Mouse (Mus musculus) urinary bladder, postnatal 25 days (tissue): Measurements from ENCODE around the gene Sestd1.

Experiments
- DNase-seq: peaks from one replicate; pipeline ENCODE4 v3.0.0; 2022; ENCODE audit warnings: low spot score

Gene Sestd1

DNA sequence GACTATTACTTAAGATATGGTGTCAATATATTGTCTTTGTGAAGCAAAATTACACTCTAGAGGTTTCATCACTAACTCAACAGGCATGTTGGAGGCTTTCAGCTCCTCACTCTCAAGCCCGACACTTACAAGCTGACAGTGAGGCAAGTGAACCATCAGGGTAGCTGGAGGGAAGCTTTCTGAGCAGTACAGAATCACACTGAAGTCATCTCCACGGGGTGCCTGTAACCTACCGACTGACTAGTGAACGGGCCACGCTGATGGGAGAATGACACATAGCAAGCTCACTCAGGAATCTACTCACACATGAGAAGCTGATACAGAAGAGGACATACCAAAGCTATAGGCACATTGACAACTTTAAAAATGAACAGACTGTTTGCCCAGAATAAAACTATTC is 67.5 kb downstream of the Sestd1 start:
- no peak for DNase-seq

DNA sequence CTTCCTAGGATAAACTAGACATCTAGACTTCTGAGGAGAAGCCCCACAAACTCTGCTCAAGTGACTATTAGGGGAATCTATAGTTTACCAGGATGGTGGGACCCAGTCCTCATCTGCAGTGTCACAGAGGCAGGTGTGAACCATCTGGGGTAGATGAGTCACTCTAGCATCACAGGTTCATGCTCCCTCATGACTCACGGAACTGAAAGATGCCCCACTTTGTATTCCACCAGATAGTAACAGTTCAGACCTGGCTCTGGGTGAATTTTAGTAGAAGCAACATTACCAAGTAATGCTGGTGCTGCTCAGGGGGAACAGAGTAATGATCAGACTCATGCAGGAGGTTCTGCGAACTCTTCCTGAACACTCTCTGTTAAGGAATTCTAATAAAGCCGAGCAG is 73.4 kb downstream of the Sestd1 start:
- no peak for DNase-seq

DNA sequence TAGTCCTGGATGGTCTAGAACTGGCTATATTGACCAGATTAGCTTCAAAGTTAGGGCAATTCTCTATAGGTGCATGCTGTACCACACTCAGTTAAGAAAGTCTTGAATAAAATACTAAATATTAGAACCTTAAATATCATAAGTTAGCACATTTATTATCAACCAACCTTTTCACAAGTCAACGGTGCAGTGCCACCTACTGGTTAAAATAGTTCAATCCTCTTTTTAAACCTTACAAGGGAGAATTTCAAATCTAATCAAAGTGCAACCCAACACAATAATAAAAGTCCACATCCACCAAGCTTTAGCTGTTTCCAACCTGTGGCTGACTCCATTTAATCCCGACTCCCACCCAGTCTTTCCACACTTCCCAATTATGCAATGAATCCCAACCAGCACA is 76.5 kb downstream of the Sestd1 start:
- no peak for DNase-seq

DNA sequence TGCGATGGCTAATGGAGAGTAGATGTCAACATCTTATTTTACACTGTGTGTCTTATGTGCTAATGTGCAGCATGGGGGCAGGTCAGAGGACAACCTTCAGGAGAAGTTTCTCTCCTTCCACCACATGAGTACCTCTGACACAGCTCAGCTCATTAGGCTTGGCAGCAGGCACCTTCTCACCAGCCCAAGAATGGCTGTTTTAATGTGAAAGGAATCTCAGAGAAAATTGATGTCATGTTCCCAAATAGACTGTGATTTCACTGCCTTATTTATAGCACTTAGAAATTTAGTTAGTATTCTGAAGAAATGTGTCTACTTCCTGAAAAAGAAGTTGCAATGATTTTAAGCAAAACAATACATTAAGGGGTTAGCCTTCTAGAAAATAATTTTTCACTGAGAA is 78.5 kb downstream of the Sestd1 start:
- no peak for DNase-seq

DNA sequence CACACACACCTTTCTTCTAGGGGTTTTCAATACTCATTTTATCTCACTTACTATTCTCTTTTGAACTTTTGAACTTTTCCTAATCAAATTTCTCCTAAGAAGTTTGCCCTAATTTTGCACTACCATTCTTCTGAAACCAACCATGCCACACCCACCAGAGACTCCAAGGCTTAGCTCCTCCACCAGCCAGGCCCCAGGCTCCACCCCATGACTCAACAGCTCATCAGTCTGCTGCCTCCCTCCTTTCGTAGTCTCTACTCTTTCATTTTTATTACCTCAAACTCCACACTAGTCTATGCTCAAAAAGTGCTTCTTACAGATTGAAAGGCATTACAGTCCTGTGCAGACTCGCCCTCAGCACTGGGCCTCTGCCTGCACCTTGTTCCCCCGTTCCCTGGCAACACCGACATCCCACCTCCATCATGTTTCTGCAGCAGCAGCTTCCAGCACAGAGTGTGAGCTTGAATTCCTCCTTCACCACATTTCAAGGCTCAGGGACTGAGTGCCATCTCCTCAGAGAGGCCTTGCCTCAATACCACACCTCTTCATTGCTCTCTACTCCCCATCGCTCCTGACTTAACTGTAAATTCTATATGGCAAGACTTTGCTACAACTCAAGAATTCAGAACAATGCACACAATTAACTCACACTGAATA is 79.3 kb downstream of the Sestd1 start:
- DNase-seq, result no peak

DNA sequence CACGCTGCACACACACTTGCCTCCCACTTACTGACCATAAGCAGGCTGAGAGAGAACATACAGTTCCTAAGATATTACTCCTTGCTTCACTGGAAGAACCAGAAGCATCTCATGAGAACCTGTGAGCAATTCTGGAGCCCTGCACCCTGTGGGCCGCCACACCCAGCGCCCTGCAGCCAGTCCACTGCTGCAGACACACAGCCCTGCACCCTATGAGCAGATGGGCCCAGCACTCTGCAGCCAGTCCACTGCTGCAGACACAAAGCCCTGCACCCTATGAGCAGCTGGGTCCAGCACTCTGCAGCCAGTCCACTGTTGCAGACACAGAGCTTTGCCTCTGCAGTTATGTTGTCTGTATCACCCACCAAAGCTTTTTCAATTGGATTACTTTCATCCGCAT is 80.0 kb downstream of the Sestd1 start:
- no peak for DNase-seq

DNA sequence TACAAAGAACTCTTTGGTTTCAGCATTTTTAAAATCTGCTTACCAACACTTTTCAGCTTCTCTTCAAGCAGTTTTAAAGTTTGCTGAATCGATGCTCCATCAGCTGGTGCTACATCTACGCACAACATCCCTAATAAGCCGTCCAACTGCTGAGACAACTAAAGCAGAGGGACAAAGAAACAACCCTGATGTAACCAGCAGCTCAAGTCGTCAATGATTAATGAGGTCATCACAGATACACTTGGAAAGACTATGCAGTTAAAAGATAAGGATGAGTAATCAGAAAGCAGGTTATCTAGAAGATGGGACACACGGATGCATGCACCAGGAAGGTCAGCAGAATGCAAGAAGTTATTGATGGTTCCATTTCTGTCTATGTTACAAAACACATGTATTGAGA is 82.1 kb downstream of the Sestd1 start:
- DNase-seq, result no peak

DNA sequence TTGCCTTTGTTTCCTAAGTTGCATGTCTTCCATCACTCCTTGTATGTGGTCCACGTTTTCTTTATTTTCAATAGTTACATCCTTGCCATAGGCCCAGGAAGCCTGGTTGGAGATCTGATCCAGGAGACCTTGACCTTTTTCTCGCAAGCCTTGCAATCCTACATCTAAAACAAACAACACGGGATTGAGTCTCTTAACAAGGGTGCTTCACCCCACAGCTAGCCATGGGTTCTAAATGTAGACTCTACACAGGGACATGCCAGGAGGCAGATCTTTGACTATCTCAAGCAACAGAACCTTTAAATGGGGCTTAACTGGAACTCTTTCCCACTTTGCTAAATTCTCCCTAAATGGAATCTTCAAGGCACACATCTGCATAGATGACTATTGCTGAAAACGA is 83.6 kb downstream of the Sestd1 start:
- DNase-seq, result no peak

DNA sequence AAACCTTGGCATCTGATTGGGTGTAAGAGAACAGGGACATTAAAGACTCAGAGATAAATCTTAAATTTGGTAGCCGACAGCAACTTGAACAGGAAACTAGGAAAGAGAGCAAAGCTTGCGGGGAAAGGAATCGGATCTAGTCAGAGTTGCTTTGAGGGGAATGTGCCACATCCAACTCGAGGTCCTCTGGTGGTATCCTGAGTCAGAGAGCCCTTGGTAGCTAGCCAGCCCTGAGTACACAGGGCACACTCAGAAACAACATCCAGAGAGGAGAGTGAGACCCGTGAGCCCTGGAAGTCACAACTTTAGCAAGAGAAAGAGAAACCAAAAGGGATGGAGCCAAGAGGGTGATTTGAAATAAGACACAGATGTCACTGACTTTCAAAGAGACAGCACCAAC is 85.3 kb downstream of the Sestd1 start:
- no peak for DNase-seq

DNA sequence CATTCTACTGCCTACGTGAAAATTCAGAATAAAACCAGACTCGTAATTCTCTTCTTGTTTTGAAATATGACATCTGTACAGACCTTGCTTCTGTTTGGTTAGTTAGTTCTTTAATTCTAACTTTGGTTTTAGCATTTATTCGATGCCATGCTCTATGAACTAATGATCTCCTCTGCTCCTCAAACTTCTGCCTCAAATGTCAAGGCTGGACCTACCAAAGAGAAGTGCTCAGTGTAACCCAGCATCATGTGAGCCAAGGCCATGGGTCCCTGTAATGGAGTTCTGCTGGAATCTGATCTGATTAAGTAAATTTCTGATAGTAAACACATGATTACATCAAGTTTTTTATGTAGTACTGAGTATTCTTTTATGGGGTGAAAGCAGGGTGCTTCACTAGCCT is 88.6 kb downstream of the Sestd1 start:
- DNase-seq, result no peak

DNA sequence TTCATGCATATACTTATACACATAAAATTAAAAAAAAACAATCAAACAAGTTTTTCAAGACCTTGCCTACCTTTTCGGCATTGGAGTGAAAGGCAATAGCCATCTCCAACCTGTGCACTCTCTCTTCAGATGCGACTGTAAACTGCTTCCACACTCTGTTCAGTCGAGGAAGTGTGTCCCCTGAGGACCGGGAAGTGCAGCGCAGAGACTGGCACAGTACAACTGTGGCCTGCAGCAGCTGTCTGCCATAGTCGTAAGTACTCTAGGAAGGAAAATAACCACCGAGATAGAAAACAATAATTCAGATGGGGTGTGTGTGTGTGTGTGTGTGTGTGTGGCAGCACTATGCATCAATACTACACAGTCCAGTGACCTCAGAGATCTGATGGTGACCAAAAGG is 89.5 kb downstream of the Sestd1 start:
- no peak for DNase-seq

DNA sequence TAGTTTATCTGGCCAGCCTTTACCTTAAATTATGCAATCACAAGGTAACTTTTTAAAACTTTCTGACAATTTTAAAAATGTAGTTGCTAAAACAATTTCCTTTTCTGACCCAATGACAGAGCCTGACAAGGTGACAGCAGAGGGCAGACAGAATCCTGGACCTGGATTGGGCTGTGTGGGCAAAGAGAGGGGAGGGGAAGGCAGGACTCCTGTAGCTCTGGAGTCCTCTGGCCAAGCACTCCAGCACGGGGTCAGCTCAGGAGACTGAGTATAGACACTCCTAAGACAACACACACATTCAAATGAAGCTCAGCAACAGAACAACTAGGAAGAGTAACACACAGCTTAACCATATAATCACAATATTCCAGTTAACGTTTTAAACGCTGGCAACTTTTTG is 90.1 kb downstream of the Sestd1 start:
- DNase-seq, result no peak

DNA sequence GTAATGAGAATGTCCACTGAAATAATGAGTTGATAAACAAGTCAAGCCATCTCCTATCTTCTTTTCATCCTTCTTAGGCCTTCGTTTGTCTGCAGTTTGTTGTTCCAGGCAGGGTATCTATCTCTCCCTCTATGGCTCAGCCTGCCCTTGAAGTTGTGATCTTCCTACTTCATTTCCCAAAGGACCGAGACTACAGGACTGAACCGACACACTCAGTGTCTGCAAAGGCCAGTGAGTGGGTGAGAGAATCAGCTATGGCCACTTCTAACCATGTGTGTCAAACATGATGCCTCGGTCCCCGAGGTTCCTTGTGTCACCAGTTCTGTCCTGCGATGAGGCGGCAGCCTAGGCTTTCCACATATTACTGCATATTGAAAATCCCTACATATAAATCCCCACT is 90.7 kb downstream of the Sestd1 start:
- DNase-seq, result no peak

DNA sequence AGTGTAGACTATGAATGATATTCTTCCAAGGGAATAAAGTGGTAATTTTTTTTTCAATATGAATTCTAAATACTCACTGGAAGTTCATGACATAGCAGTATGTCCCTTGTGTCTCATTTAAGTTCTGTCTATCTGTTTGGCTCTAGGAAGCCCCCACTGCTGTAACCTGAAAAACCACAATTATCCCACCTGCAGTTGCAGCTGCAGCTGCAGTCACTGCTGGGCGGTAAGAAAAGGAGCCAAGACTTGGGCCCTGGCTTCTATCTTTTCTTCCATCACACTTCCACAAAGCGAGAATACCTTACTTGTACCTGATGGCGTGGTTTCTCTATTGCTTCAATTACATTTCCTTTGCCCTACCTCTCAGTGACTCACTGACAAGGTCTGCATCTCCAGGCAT is 92.9 kb downstream of the Sestd1 start:
- no peak for DNase-seq

DNA sequence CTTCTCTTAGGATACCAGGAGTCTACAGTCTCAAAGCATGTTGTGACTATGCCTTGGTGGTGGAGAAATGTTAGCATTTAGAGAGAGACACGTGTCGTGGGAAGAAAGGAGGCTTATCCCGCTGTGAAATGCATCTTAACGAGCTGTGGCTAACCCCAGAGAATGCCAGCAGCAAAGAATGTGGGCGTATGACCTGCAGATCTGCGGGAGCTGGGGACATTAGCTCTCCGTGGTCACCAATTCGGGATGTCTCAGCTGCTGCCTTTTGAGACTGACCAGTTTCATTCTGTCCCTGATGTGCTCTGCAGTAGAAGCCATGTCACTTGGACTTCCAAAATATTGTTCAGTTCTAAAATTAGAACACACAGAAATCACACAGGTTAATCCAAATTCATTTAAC is 93.5 kb downstream of the Sestd1 start:
- DNase-seq, result no peak

DNA sequence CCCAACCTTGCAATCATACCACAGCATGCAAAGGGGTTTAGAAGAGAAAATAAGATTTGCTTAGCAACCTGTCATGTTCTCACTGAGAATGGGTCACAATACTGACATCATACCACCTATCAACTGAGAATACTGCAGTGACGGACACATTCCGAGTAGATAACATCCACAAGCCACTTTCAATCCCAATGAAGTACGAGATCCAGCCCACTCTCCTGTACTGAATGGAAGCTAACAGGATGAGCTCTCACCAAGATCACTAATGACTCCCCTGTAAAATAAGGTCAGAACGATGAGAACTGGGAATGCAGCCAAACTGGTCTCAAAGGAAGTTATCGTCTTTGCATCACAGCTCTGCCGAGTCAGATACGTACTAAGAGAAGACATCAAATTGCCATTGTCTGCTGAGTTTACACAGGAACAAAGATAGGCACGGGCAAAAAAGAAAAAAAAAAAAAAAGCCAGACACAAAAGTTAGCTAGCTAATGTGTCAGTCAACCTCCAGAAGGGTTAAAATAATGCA is 96.3 kb downstream of the Sestd1 start:
- no peak for DNase-seq

DNA sequence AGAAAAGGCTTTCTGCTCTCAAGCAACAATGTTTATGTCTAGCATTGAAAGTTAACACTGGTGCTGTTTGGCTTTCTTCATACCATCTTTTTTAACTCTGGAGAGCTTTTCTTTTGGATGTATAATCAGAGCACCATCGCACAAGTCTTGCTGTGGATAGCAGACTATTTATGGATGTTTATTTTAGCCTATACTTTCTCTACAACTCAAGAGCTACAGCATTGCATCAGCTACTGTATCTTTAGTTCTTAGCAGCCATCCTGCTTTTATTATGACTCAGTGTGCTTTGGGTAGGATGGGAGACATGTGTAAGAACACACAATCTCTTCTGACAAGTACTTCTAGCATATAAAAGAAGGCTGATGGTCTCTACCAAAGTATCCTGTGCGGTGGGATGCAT is 96.7 kb downstream of the Sestd1 start:
- DNase-seq, result no peak

DNA sequence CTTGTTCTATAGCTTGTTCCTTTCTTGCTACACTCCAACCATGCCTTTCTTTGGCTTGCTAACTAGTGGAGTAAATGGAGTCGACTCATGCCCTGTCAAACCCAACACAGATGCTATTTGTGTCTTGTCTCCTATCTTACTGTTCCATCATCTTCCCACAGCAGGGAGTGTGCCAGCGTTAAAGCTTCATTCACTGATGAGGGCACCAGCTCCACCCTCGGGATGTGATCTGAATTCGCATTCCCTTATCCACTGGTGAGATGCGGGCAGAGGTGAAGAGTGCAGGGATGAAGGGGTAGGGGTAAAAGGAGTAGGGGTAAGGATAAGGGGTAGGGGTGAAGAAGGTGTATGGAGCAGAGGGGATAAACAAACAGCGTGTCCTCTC is 97.4 kb downstream of the Sestd1 start:
- no peak for DNase-seq

DNA sequence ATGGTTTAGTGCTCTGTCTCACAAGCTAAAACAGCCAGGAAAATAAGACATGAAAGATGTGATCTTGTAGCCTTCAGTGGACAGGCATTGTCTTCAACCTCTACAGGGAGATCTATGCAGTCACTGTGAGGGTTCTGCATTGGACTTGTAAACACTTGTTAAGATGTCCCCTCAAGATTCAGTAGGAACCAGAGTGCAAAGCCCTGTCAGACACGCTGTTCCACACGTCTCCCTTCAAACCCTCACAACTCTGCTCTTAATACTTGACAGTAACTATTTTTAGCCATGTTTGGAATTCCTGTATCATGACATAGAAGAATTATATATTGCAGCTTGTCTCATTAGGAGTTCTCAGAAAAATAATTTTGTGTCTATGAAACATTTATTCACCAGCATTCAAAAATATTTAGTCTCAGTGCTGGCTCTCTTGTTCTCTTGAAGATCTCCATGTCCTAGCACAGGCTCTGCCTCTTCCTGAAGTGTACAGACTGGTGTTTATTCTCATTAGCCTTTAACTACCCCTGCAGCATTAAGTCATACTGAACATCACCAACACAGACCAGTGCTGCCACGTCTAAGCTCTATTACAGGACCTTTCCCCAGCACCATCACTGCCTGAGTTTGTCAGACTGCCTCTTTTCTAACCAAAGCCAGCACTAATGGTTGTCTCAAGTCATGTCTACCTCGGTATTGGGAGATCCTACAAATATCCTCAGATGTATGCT is 98.0 kb downstream of the Sestd1 start:
- DNase-seq, result no peak

DNA sequence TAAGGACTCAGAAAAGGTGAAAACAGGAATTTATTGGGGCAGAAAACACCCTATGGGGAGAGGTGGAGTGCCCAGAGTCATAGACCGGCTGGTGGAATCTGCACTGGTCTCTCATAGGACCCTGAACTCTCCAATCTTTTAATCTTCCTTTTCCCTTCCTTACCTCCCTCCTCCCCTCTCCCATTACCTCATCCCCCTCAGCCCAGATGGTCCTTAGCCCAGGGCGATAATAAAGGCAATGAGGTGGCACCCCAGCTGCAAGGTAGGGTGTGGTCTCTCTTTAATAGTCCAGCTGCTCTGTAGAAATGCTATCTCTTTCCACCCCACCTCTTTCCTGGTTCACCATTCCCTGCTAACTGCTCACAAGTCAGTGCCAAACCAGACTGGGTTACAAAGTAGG is 102.9 kb downstream of the Sestd1 start:
- no peak for DNase-seq

DNA sequence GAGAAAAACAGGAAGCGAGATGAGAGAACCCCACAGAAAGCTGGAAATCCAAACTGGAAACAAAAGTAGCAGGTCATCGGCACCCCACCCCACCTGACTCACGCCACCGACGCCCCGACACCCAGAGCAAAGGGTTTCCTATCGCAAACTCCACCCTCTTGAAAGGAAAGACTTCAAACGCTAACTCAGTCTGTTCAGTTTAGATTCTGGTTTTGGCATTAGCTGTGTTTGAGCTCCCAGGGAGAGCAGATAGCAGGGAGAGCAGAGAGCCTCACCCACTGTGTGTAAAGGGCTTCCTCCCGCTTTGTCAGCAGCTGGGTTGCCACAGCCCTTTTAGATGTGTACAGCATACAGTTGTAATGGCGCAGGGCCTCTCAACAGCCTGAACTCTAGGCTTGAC is 104.0 kb downstream of the Sestd1 start:
- DNase-seq, result no peak

DNA sequence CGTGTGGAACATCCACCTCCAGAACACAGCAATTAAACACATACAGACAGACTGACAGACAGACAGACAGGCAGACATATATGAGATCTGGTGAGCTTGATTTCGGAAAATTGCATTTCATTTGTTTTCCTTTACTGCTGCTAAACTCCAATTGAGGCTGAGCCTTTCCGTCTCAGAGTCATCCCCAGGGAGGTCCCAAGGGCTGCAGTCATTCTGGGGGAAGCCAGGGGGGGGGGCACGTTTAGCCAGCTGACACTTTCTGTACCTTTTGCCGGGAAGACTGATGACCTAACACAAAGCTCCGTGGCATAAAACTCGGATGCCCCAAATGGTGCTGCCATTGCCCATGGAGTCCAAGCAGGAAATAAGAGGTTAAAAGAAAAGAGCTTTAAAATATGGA is 105.0 kb downstream of the Sestd1 start:
- no peak for DNase-seq

DNA sequence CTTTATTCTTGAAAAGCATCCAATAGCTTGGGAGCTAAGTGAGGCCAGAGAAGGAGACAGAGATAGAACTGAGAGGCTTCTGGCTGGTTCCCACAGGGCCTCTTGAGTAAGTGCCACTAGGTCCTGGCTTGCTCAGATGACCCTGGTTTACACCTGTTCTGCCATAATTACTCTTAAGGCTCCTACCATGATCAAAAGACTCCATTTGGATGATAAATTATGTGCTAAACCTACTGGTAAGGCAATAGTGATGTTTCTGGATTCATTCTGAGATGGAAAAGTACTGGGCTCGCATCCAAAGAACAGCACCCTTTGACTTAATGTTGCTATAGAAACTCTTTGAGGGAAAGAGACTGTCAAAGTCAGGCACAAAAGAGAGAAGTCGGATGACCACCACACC is 106.1 kb downstream of the Sestd1 start:
- DNase-seq, result no peak

DNA sequence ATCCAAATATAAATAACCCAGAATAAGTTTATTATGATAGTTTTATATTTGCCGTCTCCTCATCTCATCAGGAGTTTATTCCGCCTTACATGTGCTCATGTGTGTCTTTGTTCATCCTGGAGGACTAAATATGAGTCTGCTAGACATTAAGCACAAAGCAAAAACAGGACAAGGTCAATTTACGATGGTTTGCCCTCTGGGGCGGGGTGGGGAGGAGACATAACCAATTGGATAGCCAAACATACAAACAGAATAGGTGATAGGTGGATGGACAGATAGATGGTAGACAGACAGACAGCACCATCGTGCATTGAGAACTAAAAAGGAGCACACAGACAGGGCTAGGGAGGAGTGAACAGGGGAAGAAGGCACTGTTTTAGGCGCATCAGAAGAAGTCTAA is 106.6 kb downstream of the Sestd1 start:
- DNase-seq, result no peak
